Mouse (Mus musculus) liver, embryonic 14.5 days (tissue): ENCODE measurements at regions not wholly inside any gene's neighbourhood (a gene's known extent, or its start where the extent isn't known, plus 50 kb on each side); places are given as distances from the start of the nearest gene placed in this dataset.

Experiments
- ATAC-seq: fragments of 200-750 bp; cut with Nextera tagmentation; 2 replicates; pipeline ENCODE4 v1.8.0; 2017; ENCODE audit warnings: moderate number of reproducible peaks, mild to moderate bottlenecking, moderate library complexity; ENCODE audit not compliant: insufficient read depth
- DNase-seq, 3 experiments: peaks; one replicate each; pipeline ENCODE4 v3.0.0-alpha.2; 2012 to 2013; ENCODE audit warnings: low read depth in 3 of 3, low spot score in 3 of 3
- H3K27ac ChIP-seq: fragments of 300-500 bp; sonication (generic); 2 replicates; pipeline ENCODE4 v1.5.1; 2014; ENCODE audit warnings: moderate library complexity, mild to moderate bottlenecking, control low read depth, inconsistent platforms
- H3K27me3 ChIP-seq: fragments of 300-500 bp; sonication (generic); 2 replicates; pipeline ENCODE4 v1.6.1; 2014; ENCODE audit warnings: mild to moderate bottlenecking, low read length, moderate library complexity; ENCODE audit not compliant: control insufficient read depth, insufficient read depth
- H3K36me3 ChIP-seq: fragments of 300-500 bp; sonication (generic); replicated peaks from 2 replicates; pipeline ENCODE4 v1.6.1; 2014; ENCODE audit warnings: low read depth; ENCODE audit not compliant: control insufficient read depth, insufficient read depth
- H3K4me1 ChIP-seq, 2 experiments: fragments of 200-500 bp in 1 of 2; fragments of 300-500 bp in 1 of 2; sonication (generic) in 1 of 2; replicated peaks; 2 replicates each; pipeline ENCODE4 v1.6.1; 2012 to 2014; ENCODE audit warnings: antibody characterized with exemption in 1 of 2, inconsistent platforms in 1 of 2, low read length in 1 of 2; ENCODE audit not compliant: control insufficient read depth in 2 of 2, insufficient read depth in 2 of 2
- H3K4me2 ChIP-seq: fragments of 300-500 bp; sonication (generic); 2 replicates; pipeline ENCODE4 v1.6.1; 2014; ENCODE audit warnings: low read depth, mild to moderate bottlenecking, control low read depth, moderate library complexity
- H3K4me3 ChIP-seq, 2 experiments: fragments of 200-500 bp in 1 of 2; fragments of 300-500 bp in 1 of 2; sonication (generic) in 1 of 2; 2 replicates each; pipeline ENCODE4 v1.5.1; 2012 to 2014; ENCODE audit warnings: low read depth in 2 of 2, low read length in 2 of 2, mild to moderate bottlenecking in 2 of 2, control low read depth in 1 of 2, inconsistent platforms in 1 of 2, moderate library complexity in 1 of 2; ENCODE audit not compliant: insufficient read depth in 1 of 2
- H3K9ac ChIP-seq: fragments of 300-500 bp; sonication (generic); replicated peaks from 2 replicates; pipeline ENCODE4 v1.6.1; 2014; ENCODE audit warnings: mild to moderate bottlenecking, control low read depth, moderate library complexity
- H3K9me3 ChIP-seq: fragments of 300-500 bp; sonication (generic); 2 replicates; pipeline ENCODE4 v1.6.1; 2016; ENCODE audit warnings: low read length, mixed read lengths; ENCODE audit not compliant: control insufficient read depth
- CTCF ChIP-seq: IDR thresholded peaks from 2 replicates; pipeline ENCODE4 v1.5.1; 2016; ENCODE audit warnings: antibody characterized with exemption, low read depth, control low read depth
- EP300 ChIP-seq: IDR thresholded peaks from 2 replicates; pipeline ENCODE4 v1.6.1; 2016; ENCODE audit warnings: antibody characterized with exemption, low read depth
- WGBS: fragments of 180-500 bp; shearing (Covaris S2); extraction: QIAGEN DNeasy Blood & Tissue Kit; methylation state at CpG from one replicate; pipeline ENCODE4 v1.1.7; 2014; ENCODE audit not compliant: insufficient replicate concordance; 5-methylcytosine and 5-hydroxymethylcytosine counted together

DNA sequence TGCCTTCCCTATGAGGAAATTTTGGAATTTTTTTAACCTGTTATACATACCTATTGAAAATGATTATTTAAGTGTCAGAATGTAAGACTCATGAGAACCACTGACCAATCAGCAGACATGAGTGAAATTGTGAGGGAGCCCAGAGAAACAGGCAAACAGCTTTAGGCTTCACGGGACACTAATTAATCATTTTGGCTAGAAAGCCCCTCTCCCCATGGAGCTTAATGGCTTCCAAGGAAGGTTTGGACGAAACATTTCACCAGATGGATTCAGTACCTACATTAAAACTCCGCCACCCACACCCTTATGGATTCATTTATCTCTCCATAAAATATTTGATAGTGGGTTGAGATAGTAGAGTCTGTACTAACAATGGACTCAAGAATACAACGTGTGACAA, 95.2 kb downstream of the Rpl36a-ps1 start:
- H3K4me2 ChIP-seq = no peak overlapping the region
- 66% methylated on average over 4 of the region's 4 CpGs for WGBS
- no peaks in the 10 kb centered on the region for H3K4me1 ChIP-seq
- no peaks in the 10 kb centered on the region for H3K36me3 ChIP-seq
- no peak overlapping the region for H3K4me3 ChIP-seq
- TF ChIP-seq CTCF = no peak
- no peak for TF ChIP-seq EP300
- no peaks in the 10 kb centered on the region for H3K27me3 ChIP-seq
- H3K27ac ChIP-seq = no peak overlapping the region
- H3K9ac ChIP-seq = no peak overlapping the region
- ATAC-seq (no peak), DNase-seq (no peak)
- no peaks in the 10 kb centered on the region for H3K9me3 ChIP-seq

DNA sequence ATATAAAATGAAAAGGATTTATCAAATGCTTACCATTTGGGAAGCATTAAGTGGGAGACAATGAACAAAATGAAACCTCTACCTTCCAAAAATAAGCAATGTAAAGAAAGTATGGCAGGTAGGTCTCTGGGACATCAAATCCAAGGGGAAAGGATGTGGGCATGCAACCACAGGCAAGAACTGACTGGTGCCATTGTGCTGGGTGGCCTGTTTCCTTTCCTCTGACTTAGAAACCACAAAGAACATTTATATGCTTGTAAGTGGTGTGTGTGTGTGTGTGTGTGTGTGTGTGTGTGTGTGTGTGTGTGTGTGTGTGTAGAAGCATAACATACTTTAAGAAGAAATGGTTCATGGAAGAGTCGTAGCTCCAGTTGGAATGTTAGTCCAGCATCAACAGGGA, 96.7 kb downstream of the Rpl36a-ps1 start:
- Histone ChIP-seq H3K4me2 (no peak overlapping the region), H3K36me3 (no peaks in the 10 kb centered on the region), H3K27me3 (no peaks in the 10 kb centered on the region), H3K27ac (no peak overlapping the region), H3K4me3 (no peak overlapping the region), H3K9ac (no peak overlapping the region), H3K9me3 (no peaks in the 10 kb centered on the region), H3K4me1 (no peaks in the 10 kb centered on the region)
- ATAC-seq = no peak
- 48% methylated on average over 1 of the region's 1 CpGs for WGBS
- DNase-seq = no peak
- TF ChIP-seq EP300 = no peak
- no peak for TF ChIP-seq CTCF

DNA sequence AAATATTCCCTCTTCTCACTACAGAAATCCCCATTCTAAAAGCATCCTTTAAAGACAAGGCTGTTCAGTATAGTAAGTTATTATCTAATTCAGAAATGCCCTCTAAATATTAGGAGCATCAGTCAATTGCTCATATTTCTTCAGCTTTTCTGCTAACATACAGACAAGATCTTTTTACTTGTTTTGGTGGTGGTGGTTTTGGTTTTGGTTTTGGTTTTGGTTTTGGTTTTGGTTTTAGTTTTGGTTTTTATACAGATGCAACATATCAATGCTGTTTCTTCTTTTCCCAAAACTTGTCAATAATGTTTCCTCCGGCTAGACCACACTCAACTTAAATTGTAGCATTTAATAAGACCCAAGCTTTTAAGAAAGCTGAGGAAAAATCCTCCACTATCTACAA, 98.2 kb downstream of the Rpl36a-ps1 start:
- Histone ChIP-seq H3K27me3 (no peaks in the 10 kb centered on the region), H3K9ac (no peak overlapping the region), H3K4me3 (no peak overlapping the region), H3K36me3 (no peaks in the 10 kb centered on the region), H3K4me1 (no peaks in the 10 kb centered on the region), H3K9me3 (no peaks in the 10 kb centered on the region), H3K27ac (no peak overlapping the region), H3K4me2 (no peak overlapping the region)
- DNase-seq (no peak), ATAC-seq (no peak)
- WGBS = 54% methylated on average over 1 of the region's 1 CpGs
- no peak for TF ChIP-seq EP300
- TF ChIP-seq CTCF = no peak

DNA sequence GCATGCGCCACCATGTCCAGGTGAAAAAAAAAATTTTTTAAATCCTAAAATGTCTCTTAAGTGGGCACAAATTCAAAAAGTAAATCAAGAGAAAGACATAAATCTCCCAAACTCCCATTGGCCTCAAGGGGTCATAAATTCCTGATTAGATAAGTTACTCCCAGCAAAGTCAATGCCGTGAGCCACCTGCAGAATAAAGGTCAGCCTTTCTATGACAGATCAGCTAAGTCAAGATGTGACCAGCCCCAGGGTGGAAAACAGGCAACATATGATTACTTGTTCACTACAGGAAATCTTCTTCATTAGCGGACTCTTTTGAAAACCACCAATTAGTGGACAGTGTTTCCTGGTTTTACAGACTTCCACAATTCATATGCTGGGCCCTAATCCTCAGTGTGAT, 101.4 kb downstream of the Rpl36a-ps1 start:
- Histone ChIP-seq H3K4me3 (no peak overlapping the region), H3K27me3 (no peaks in the 10 kb centered on the region), H3K36me3 (no peaks in the 10 kb centered on the region), H3K4me1 (no peaks in the 10 kb centered on the region), H3K9ac (no peak overlapping the region), H3K9me3 (no peaks in the 10 kb centered on the region), H3K27ac (no peak overlapping the region), H3K4me2 (no peak overlapping the region)
- no peak for DNase-seq
- WGBS = 64% methylated on average over 3 of the region's 3 CpGs
- TF ChIP-seq EP300 = no peak
- no peak for ATAC-seq

DNA sequence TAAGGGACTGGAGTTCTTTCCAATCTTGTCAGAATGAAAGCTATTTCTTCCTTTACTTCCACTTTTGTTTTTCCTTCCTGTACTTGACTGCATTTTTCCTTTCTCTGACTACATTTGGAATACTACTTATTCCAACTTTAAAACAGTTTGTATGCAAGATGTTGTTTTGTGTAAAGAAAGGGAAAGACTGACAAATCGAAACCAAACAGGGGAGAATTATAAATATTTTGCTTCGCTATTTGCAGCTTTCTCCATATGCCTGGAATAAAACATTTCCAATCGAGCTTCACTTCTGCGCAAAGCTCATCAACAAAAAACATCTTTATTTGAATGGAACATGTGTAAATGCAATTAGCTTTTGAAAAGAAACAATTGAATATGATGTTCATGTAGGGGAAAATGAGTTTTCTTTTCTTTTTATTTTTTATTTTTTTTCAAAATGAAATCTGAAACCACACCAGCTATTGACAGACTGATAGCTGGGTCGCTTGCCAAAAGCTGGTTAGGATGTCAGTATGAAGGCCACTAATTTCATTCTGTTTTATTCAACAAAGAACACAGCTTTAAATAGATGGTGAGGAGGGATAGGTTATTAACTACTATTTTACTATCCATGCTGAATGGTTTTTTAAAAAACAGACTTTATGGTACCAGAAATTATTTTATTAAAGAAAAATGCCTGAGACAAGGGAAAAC, 102.7 kb downstream of the Rpl36a-ps1 start:
- H3K4me1 ChIP-seq = no peaks in the 10 kb centered on the region
- H3K9ac ChIP-seq = no peak overlapping the region
- H3K4me2 ChIP-seq = no peak overlapping the region
- H3K27ac ChIP-seq = no peak overlapping the region
- TF ChIP-seq CTCF (no peak), EP300 (no peak)
- no peaks in the 10 kb centered on the region for H3K9me3 ChIP-seq
- ATAC-seq (no peak), DNase-seq (no peak)
- H3K36me3 ChIP-seq = no peaks in the 10 kb centered on the region
- 56% methylated on average over 5 of the region's 5 CpGs for WGBS
- no peak overlapping the region for H3K4me3 ChIP-seq
- no peaks in the 10 kb centered on the region for H3K27me3 ChIP-seq

DNA sequence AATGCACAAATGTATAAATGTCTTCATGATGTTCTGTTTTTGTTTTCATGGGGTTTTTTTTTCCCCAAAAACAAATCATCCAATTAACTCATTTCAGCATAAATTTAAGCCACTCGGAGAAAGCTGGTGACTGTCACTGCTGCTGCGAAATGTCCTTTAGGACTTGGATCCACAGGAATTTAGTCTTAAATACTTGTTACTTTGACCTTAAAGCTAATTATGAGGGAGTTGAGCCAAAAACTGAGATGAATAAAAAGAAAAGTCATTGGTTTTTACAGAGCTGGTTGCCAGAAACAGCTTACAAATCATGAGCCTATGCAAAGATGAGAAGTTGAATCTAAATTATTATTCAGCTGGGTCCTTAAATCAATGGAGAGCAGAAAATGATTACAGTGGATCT, 106.5 kb downstream of the Rpl36a-ps1 start:
- ATAC-seq = no peak
- no peaks in the 10 kb centered on the region for H3K4me1 ChIP-seq
- no peak overlapping the region for H3K27ac ChIP-seq
- no peak for TF ChIP-seq CTCF
- TF ChIP-seq EP300 = no peak
- WGBS = 62% methylated on average over 2 of the region's 2 CpGs
- H3K9me3 ChIP-seq = no peaks in the 10 kb centered on the region
- no peak overlapping the region for H3K4me3 ChIP-seq
- no peak overlapping the region for H3K4me2 ChIP-seq
- no peaks in the 10 kb centered on the region for H3K36me3 ChIP-seq
- H3K27me3 ChIP-seq = no peaks in the 10 kb centered on the region
- DNase-seq = no peak
- H3K9ac ChIP-seq = no peak overlapping the region
